Mouse (Mus musculus) forebrain, embryonic 16.5 days (tissue): ENCODE measurements at regions not wholly inside any gene's neighbourhood (a gene's known extent, or its start where the extent isn't known, plus 50 kb on each side); places are given as distances from the start of the nearest gene placed in this dataset.

Experiments used
- ATAC-seq: fragments of 200-750 bp; cut with Nextera tagmentation; 2 replicates; pipeline ENCODE4 v1.8.0; 2017; ENCODE audit warnings: mild to moderate bottlenecking, moderate library complexity
- H3K27ac ChIP-seq: fragments of 300-500 bp; sonication (generic); 2 replicates; pipeline ENCODE4 v1.5.1; 2014; ENCODE audit warnings: low read length, control low read depth
- H3K27me3 ChIP-seq: fragments of 300-500 bp; sonication (generic); replicated peaks from 2 replicates; pipeline ENCODE4 v1.6.1; 2014; ENCODE audit warnings: low read length; ENCODE audit not compliant: control insufficient read depth, insufficient read depth
- H3K36me3 ChIP-seq: fragments of 300-500 bp; sonication (generic); 2 replicates; pipeline ENCODE4 v1.6.1; 2014; ENCODE audit not compliant: control insufficient read depth, insufficient read depth
- H3K4me1 ChIP-seq: fragments of 300-500 bp; sonication (generic); replicated peaks from 2 replicates; pipeline ENCODE4 v1.6.1; 2014; ENCODE audit warnings: low read length; ENCODE audit not compliant: control insufficient read depth, insufficient read depth
- H3K4me2 ChIP-seq: fragments of 300-500 bp; sonication (generic); 2 replicates; pipeline ENCODE4 v1.6.1; 2014; ENCODE audit warnings: mild to moderate bottlenecking, low read length, control low read depth
- H3K4me3 ChIP-seq: fragments of 300-500 bp; sonication (generic); replicated peaks from 2 replicates; pipeline ENCODE4 v1.5.1; 2014; ENCODE audit warnings: mild to moderate bottlenecking, low read length, control low read depth
- H3K9ac ChIP-seq: fragments of 300-500 bp; sonication (generic); replicated peaks from 2 replicates; pipeline ENCODE4 v1.6.1; 2014; ENCODE audit warnings: low read depth, low read length, control low read depth
- H3K9me3 ChIP-seq: fragments of 300-500 bp; sonication (generic); 2 replicates; pipeline ENCODE4 v1.6.1; 2016; ENCODE audit warnings: low read length; ENCODE audit not compliant: control insufficient read depth
- WGBS: fragments of 180-500 bp; shearing (Covaris S2); extraction: QIAGEN DNeasy Blood & Tissue Kit; methylation state at CpG from one replicate; pipeline ENCODE4 v1.1.7; 2014; 5-methylcytosine and 5-hydroxymethylcytosine counted together

DNA sequence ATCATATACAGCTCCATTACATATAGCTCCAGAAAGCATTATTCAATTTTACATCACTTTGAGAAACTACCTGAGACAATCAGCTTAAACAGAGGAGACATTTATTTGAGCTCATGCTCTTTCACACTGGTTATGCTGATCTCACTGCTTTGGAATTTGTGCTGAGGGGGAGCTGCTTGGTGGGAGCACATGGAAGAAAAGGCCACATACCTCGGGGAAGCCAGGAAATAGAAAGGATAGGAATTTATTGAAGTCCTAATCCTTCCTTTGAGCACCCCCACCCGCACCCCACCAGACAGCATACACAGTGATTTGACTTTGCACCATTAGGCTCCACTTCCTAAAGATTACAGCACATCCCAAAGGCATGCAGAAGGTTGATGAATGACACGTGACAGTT, 296.0 kb upstream of the Slc35b3 start:
- Histone ChIP-seq H3K27me3 (no peaks in the 10 kb centered on the region), H3K4me1 (no peaks in the 10 kb centered on the region), H3K27ac (no peak overlapping the region), H3K4me3 (no peak overlapping the region), H3K36me3 (no peaks in the 10 kb centered on the region), H3K9ac (no peak overlapping the region), H3K9me3 (no peaks in the 10 kb centered on the region), H3K4me2 (no peak overlapping the region)
- WGBS = 20% methylated on average over 3 of the region's 3 CpGs
- no peak for ATAC-seq

DNA sequence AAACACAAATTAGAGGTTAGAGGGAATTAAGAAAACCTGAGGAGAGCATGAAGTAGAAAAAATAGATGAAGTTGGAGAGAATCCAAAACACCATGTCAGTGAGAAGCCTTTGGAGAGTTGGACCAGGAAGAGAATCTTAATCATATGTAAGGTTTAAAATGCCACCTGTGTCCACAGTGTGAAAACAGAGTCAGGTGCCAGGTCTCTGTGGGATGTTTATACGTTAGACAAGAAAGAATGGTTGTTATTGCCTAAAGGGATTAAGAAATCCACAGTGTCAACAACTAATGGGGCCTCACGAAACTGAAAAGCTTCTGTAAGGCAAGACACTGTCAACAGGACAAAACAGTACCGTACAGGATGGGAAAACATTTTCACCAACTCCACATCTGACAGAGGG, 294.7 kb upstream of the Slc35b3 start:
- no peaks in the 10 kb centered on the region for H3K36me3 ChIP-seq
- H3K4me3 ChIP-seq = no peak overlapping the region
- no peaks in the 10 kb centered on the region for H3K27me3 ChIP-seq
- H3K27ac ChIP-seq = no peak overlapping the region
- ATAC-seq = no peak
- H3K9ac ChIP-seq = no peak overlapping the region
- no peaks in the 10 kb centered on the region for H3K4me1 ChIP-seq
- no peaks in the 10 kb centered on the region for H3K9me3 ChIP-seq
- 39% methylated on average over 3 of the region's 3 CpGs for WGBS
- H3K4me2 ChIP-seq = no peak overlapping the region

GRCm38 (mm10) chr13:39252591-39252990, 291.9 kb upstream of the Slc35b3 start:
- H3K4me2 ChIP-seq = no peak overlapping the region
- no peak overlapping the region for H3K4me3 ChIP-seq
- H3K36me3 ChIP-seq = no peaks in the 10 kb centered on the region
- H3K9me3 ChIP-seq = no peaks in the 10 kb centered on the region
- no peak for ATAC-seq
- no peaks in the 10 kb centered on the region for H3K4me1 ChIP-seq
- H3K27me3 ChIP-seq = no peaks in the 10 kb centered on the region
- no peak overlapping the region for H3K9ac ChIP-seq
- H3K27ac ChIP-seq = no peak overlapping the region
- 93% methylated on average over 3 of the region's 3 CpGs for WGBS

DNA sequence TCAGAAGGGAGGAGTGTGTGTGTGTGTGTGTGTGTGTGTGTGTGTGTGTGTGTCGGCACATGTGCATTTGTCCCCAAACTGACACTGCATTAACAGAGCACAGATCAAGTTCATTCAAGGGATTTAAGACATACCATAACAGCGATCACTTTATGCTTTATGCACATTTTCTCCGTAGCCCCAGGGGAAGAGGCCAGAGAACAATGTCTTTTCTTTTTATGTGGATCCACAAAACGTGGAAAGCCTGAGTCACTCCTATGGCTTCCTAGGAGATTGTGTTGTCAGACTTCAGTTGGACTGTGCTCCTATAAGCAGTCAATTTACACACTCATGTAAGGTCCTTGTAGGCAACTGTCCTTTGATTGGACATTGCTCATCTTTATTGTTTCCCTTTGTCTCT, 289.4 kb upstream of the Slc35b3 start:
- Histone ChIP-seq H3K36me3 (no peaks in the 10 kb centered on the region), H3K4me2 (no peak overlapping the region), H3K4me3 (no peak overlapping the region), H3K4me1 (no peaks in the 10 kb centered on the region), H3K27me3 (no peaks in the 10 kb centered on the region), H3K9me3 (no peaks in the 10 kb centered on the region), H3K27ac (no peak overlapping the region), H3K9ac (no peak overlapping the region)
- ATAC-seq = no peak
- 73% methylated on average over 4 of the region's 4 CpGs for WGBS

- Histone ChIP-seq H3K4me1 (no peaks in the 10 kb centered on the region), H3K27me3 (no peaks in the 10 kb centered on the region), H3K27ac (no peak overlapping the region), H3K9ac (no peak overlapping the region), H3K36me3 (no peaks in the 10 kb centered on the region), H3K4me3 (no peak overlapping the region), H3K9me3 (no peaks in the 10 kb centered on the region), H3K4me2 (no peak overlapping the region)
- ATAC-seq = no peak
- 85% methylated on average over 4 of the region's 4 CpGs for WGBS
Measured at GRCm38 (mm10) chr13:39226829-39227228, 266.2 kb upstream of the Slc35b3 start.

DNA sequence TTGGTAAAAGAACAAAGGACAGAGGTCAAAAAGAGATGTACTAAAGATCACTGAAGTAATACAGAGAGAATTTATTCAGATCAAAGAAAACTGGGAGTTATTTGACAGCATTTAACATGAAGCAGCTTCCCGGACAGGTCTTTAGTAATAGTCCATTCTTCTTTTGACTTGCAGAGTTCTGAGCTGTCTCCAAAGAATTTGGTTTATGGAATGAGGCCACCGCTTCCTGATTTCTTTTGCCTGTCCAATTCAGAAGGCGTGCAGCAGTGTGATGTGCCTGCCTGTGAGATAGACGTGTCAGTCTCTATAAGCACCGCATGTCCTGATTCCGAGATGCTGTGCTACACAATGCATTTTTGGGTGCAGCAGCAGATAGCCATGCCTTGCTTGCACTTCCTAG, 265.0 kb upstream of the Slc35b3 start:
- no peak for ATAC-seq
- H3K4me2 ChIP-seq = no peak overlapping the region
- H3K4me1 ChIP-seq = no peaks in the 10 kb centered on the region
- no peak overlapping the region for H3K4me3 ChIP-seq
- H3K36me3 ChIP-seq = no peaks in the 10 kb centered on the region
- no peaks in the 10 kb centered on the region for H3K27me3 ChIP-seq
- H3K9me3 ChIP-seq = no peaks in the 10 kb centered on the region
- no peak overlapping the region for H3K27ac ChIP-seq
- 85% methylated on average over 6 of the region's 6 CpGs for WGBS
- no peak overlapping the region for H3K9ac ChIP-seq

DNA sequence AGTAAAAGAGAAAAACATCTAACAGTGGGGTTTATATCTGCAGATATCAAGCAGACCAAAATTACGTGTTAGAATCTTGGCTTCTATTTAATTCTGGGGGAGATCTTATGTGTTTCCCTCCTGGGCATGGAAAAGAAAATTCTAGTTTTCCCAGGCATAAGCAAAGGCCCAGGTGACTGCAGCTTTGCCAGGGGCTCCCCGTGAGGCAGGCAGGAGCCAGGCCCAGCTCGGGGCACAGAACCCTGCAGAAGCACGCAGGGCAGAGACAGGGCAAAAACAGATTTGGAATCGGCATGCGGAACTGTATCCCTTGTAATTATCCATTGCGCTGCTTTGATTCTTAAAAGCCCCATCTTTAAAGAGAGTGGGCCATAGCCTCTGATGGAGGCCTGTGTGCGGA, 250.4 kb upstream of the Slc35b3 start:
- no peaks in the 10 kb centered on the region for H3K36me3 ChIP-seq
- H3K4me1 ChIP-seq = no peaks in the 10 kb centered on the region
- H3K27me3 ChIP-seq = no peaks in the 10 kb centered on the region
- 79% methylated on average over 8 of the region's 8 CpGs for WGBS
- no peaks in the 10 kb centered on the region for H3K9me3 ChIP-seq
- no peak overlapping the region for H3K27ac ChIP-seq
- H3K9ac ChIP-seq = no peak overlapping the region
- H3K4me3 ChIP-seq = no peak overlapping the region
- ATAC-seq = no peak
- H3K4me2 ChIP-seq = no peak overlapping the region

GRCm38 (mm10) chr13:39183715-39184179, 223.1 kb upstream of the Slc35b3 start:
- H3K4me1 ChIP-seq = peaks cover 5% of the 10 kb centered on the region
- H3K36me3 ChIP-seq = no peaks in the 10 kb centered on the region
- no peaks in the 10 kb centered on the region for H3K27me3 ChIP-seq
- H3K27ac ChIP-seq = no peak overlapping the region
- no peak overlapping the region for H3K4me3 ChIP-seq
- no peak overlapping the region for H3K9ac ChIP-seq
- 9% methylated on average over 2 of the region's 2 CpGs for WGBS
- no peaks in the 10 kb centered on the region for H3K9me3 ChIP-seq
- H3K4me2 ChIP-seq = 0 out of 2 replicates have a peak overlapping the region, but pooled peaks have one; percentile 18
- ATAC-seq = peak; percentile 84

GRCm38 (mm10) chr13:39161980-39162379, 201.3 kb upstream of the Slc35b3 start:
- ATAC-seq = no peak
- Histone ChIP-seq H3K9ac (no peak overlapping the region), H3K27me3 (no peaks in the 10 kb centered on the region)

GRCm38 (mm10) chr13:39127942-39128341, 167.3 kb upstream of the Slc35b3 start:
- no peak overlapping the region for H3K4me2 ChIP-seq
- H3K9me3 ChIP-seq = no peaks in the 10 kb centered on the region
- no peaks in the 10 kb centered on the region for H3K27me3 ChIP-seq
- no peak for ATAC-seq
- H3K36me3 ChIP-seq = no peaks in the 10 kb centered on the region
- H3K27ac ChIP-seq = no peak overlapping the region
- 80% methylated on average over 1 of the region's 1 CpGs for WGBS
- H3K4me3 ChIP-seq = no peak overlapping the region
- H3K9ac ChIP-seq = no peak overlapping the region
- H3K4me1 ChIP-seq = no peaks in the 10 kb centered on the region

More at GRCm38 (mm10) chr13:39161980-39162379, 201.3 kb upstream of the Slc35b3 start:
- H3K4me3 ChIP-seq = no peak overlapping the region
- H3K27ac ChIP-seq = no peak overlapping the region
- H3K4me1 ChIP-seq = no peaks in the 10 kb centered on the region
- no peaks in the 10 kb centered on the region for H3K36me3 ChIP-seq
- WGBS = 69% methylated on average over 2 of the region's 2 CpGs
- no peaks in the 10 kb centered on the region for H3K9me3 ChIP-seq
- H3K4me2 ChIP-seq = no peak overlapping the region
